In the genomic region with DNA sequence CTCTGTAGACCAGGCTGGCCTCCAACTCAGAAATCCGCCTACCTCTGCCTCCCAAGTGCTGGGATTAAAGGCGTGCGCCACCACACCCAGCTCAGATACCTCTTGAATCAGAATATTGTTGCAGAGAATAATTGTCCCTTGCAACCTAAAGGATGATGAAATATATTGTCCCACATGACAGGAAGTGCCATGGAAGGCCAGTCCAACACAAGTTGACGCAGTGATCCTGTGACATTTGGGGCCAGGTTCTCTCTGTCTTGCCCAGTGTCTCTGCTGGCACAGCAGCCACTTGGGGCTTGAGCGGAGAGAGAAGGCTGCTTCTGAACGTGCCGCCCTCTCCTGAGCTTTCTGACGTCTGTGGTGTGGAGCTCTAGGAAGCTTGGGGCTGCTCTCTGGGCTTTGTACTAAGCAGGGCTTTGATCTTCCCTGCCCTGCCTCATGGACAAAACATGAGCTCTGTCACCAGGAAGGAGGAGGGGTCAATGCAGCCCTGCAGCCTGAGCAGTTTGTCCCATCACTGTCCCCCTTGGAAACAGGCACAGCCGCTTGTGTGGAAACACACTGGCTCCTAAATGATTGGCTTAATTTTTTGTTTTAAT, we compare ENCODE assay signal across 14 mouse cellular contexts.
DNase-seq lines count a peak whose midpoint lies in the region; ATAC-seq lines count a peak whose summit lies in the region.
"Had no signal": no experiment of that assay in that cellular context is flagged by ENCODE, and none has a peak within 500 bp of the region (broad histone marks: within the 10 kb centered on the region; RNA-seq: fewer than 3 reads in every experiment).

No protein-coding gene starts in this region.

- peak; percentile 18 for DNase-seq in hindbrain, embryonic 11.5 days (ENCODE audit: low spot score)
- DNase-seq in ZHBTc4 (ENCODE audit: low read depth, low spot score): peak; percentile 59
- peak; percentile 50 for DNase-seq in embryo, embryonic 10.5 days (ENCODE audit: low spot score)
- DNase-seq in gastrocnemius, postnatal 14 days: no peak
- DNase-seq in urinary bladder, postnatal 14 days (ENCODE audit: low spot score): no peak
- DNase-seq: heart, postnatal 4 days; kidney, adult 2 months; liver, postnatal 0 days; right cerebral cortex, postnatal 14 days had no signal

- H3K36me3 ChIP-seq in hindbrain, embryonic 11.5 days (ENCODE audit: control insufficient read depth, insufficient read depth, low read length): no peaks in the 10 kb centered on the region
- H3K36me3 ChIP-seq in hindbrain, embryonic 12.5 days: no peaks in the 10 kb centered on the region
- H3K36me3 ChIP-seq in midbrain, embryonic 13.5 days: peaks cover 12% of the 10 kb centered on the region
- H3K36me3 ChIP-seq: neural tube, embryonic 15.5 days had no signal

- H3K4me2 ChIP-seq in hindbrain, embryonic 11.5 days (replicated peaks; ENCODE audit: low read depth, low read length): no peak overlapping the region
- H3K4me2 ChIP-seq in hindbrain, embryonic 12.5 days (replicated peaks): no peak overlapping the region
- H3K4me2 ChIP-seq in midbrain, embryonic 13.5 days (replicated peaks): no peak overlapping the region
- H3K4me2 ChIP-seq: limb, embryonic 13.5 days; neural tube, embryonic 15.5 days had no signal

- peaks cover 2% of the 10 kb centered on the region for H3K4me1 ChIP-seq in hindbrain, embryonic 11.5 days (replicated peaks; ENCODE audit: control insufficient read depth, insufficient read depth, low read length)
- H3K4me1 ChIP-seq in hindbrain, embryonic 12.5 days: peaks cover 18% of the 10 kb centered on the region
- peaks cover 25% of the 10 kb centered on the region for H3K4me1 ChIP-seq in midbrain, embryonic 13.5 days (replicated peaks)
- H3K4me1 ChIP-seq: neural tube, embryonic 15.5 days had no signal

- H3K27me3 ChIP-seq in hindbrain, embryonic 11.5 days (ENCODE audit: control insufficient read depth, insufficient read depth, low read length): no peaks in the 10 kb centered on the region
- no peaks in the 10 kb centered on the region for H3K27me3 ChIP-seq in hindbrain, embryonic 12.5 days
- no peaks in the 10 kb centered on the region for H3K27me3 ChIP-seq in midbrain, embryonic 13.5 days
- H3K27me3 ChIP-seq: limb, embryonic 13.5 days; neural tube, embryonic 15.5 days had no signal

- no peak for ATAC-seq in hindbrain, embryonic 11.5 days (ENCODE audit: low FRiP score)
- no peak for ATAC-seq in hindbrain, embryonic 12.5 days (ENCODE audit: low FRiP score)
- ATAC-seq in midbrain, embryonic 13.5 days: peak; percentile 80
- ATAC-seq: liver, postnatal 0 days had no signal

- WGBS in hindbrain, embryonic 11.5 days: 50% methylated on average over 9 of the region's 9 CpGs
- WGBS in hindbrain, embryonic 12.5 days: 53% methylated on average over 9 of the region's 9 CpGs
- 37% methylated on average over 9 of the region's 9 CpGs for WGBS in midbrain, embryonic 13.5 days

- intact Hi-C loops in gastrocnemius, postnatal 14 days (cut with DNase I; ENCODE audit: low total_unique reads): no loop called here

- no peak overlapping the region for H3K4me3 ChIP-seq in hindbrain, embryonic 11.5 days (ENCODE audit: low read depth, low read length)
- H3K4me3 ChIP-seq in hindbrain, embryonic 12.5 days: no peak overlapping the region
- H3K4me3 ChIP-seq in midbrain, embryonic 13.5 days (replicated peaks): no peak overlapping the region
- H3K4me3 ChIP-seq: left cerebral cortex, adult 2 months; limb, embryonic 13.5 days; neural tube, embryonic 15.5 days had no signal

- no peak overlapping the region for H3K9ac ChIP-seq in hindbrain, embryonic 11.5 days (ENCODE audit: low read depth, low read length)
- H3K9ac ChIP-seq in hindbrain, embryonic 12.5 days: no peak overlapping the region
- no peak overlapping the region; the same call in 1 of the 2 replicates for H3K9ac ChIP-seq in midbrain, embryonic 13.5 days (replicated peaks)
- H3K9ac ChIP-seq: limb, embryonic 13.5 days; liver, postnatal 0 days; neural tube, embryonic 15.5 days had no signal

- H3K9me3 ChIP-seq in hindbrain, embryonic 11.5 days (ENCODE audit: control insufficient read depth, low read length): no peaks in the 10 kb centered on the region
- no peaks in the 10 kb centered on the region for H3K9me3 ChIP-seq in hindbrain, embryonic 12.5 days (replicated peaks)
- no peaks in the 10 kb centered on the region for H3K9me3 ChIP-seq in midbrain, embryonic 13.5 days
- H3K9me3 ChIP-seq: limb, embryonic 13.5 days; neural tube, embryonic 15.5 days had no signal

- H3K27ac ChIP-seq in hindbrain, embryonic 11.5 days (ENCODE audit: low read depth, low read length): no peak overlapping the region
- H3K27ac ChIP-seq in hindbrain, embryonic 12.5 days: no peak overlapping the region
- 0 out of 2 replicates have a peak overlapping the region, but pooled peaks have one; percentile 25 for H3K27ac ChIP-seq in midbrain, embryonic 13.5 days
- H3K27ac ChIP-seq: left cerebral cortex, adult 2 months; limb, embryonic 13.5 days; neural tube, embryonic 15.5 days had no signal

Comparison
In these comparisons a context has a peak if more than half of its experiments do, and no peak if none do; other contexts are left out.
1. DNase-seq: peak in hindbrain, embryonic 11.5 days (single experiment), ZHBTc4 (single experiment) and embryo, embryonic 10.5 days (single experiment); none in gastrocnemius, postnatal 14 days (single experiment) and urinary bladder, postnatal 14 days (single experiment).